Mouse (Mus musculus) layer of hippocampus, adult 8-10 months (tissue): ENCODE measurements around the gene Zfp658. TPM values are rescaled to one million over a fixed set of nuclear protein-coding genes. Genes with fewer than 3 reads are reported as not detected.
A peak's percentile ranks its signal among the peaks of the same experiment; 100 is the strongest.

Source experiments
- DNase-seq, 2 experiments: peaks; one replicate each; pipeline ENCODE4 v3.0.0; 2022; ENCODE audit warnings: low spot score in 2 of 2
- total RNA-seq, 4 experiments: library from RNA; stranded (reverse); gene quantifications; 2 replicates each; pipeline ENCODE4 v1.2.4; 2022

The Zfp658 gene
- total RNA-seq, result 1 to 10 TPM; 5.5 to 7.2 (median 6.4) TPM

- peak; percentile 87 for DNase-seq
Measured at GRCm38 (mm10) chr7:43562006-43562633, at the start of gene Zfp658. Gene Zfp658 (plus strand): TSS chr7:43562256.

DNA sequence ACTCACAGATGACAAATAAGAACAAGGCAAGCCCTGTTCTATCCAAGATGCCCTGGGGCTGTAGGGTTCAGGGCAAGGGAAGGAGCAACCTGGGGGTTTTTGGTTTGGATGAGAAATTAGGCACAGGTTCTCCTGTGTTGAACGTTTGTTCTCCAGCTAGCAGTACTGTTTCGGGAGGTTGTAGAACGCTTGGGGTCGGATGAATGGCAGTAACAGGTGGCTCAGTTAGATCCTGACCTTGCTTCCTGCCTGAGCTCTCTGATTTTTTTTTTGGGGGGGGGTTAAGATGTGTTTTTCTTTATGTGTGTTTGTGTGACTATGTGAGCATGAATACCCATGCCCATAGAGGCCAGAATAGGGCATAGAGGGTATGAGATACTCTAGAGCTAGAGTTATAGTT lies 49.5 kb upstream of the Zfp658 start:
- no peak for DNase-seq

- DNase-seq, result no peak
Measured at GRCm38 (mm10) chr7:43515076-43515475, 47.0 kb upstream of the Zfp658 start.

DNA sequence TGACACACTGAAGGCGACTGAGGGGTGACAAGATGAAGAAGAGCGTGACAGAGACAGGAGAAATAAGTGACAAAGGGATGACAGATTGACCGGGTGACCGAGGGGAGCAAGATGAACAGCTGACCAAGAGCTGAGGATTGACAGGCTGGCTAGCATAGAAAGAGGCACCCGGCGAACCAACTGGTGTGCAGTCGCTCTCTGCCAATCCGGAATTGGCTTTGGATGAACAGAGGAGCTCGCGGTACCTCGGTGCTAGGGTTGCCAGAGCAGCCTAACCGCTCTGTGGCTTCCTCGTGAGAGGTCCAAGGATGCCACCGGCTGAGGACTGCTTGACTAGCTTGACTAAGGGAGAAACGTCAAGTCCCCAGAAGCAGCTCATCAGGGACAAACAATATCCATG lies 43.7 kb upstream of the Zfp658 start:
- no peak for DNase-seq

- no peak for DNase-seq
Measured at GRCm38 (mm10) chr7:43522776-43523175, 39.3 kb upstream of the Zfp658 start.

DNA sequence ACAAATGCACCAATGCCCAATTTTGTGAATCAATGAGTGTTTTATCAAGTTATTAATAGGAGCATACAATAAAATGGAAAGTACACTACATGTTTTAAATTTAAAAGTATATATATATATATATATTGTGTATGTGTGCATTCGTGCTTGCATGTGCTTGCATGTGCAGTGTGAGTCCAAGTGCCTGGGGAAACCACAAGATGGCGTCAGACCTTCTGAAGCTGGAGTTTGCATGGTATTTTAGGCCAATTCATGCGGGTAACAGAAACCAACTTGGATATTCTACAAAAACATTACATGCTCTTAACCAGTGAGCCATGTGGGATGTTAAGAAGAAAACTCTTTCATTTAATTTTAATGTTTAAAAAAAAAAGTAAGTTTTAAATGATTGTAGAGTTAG lies 36.7 kb upstream of the Zfp658 start:
- no peak for DNase-seq

- no peak for DNase-seq
Measured at GRCm38 (mm10) chr7:43530216-43530785, 31.8 kb upstream of the Zfp658 start.

DNA sequence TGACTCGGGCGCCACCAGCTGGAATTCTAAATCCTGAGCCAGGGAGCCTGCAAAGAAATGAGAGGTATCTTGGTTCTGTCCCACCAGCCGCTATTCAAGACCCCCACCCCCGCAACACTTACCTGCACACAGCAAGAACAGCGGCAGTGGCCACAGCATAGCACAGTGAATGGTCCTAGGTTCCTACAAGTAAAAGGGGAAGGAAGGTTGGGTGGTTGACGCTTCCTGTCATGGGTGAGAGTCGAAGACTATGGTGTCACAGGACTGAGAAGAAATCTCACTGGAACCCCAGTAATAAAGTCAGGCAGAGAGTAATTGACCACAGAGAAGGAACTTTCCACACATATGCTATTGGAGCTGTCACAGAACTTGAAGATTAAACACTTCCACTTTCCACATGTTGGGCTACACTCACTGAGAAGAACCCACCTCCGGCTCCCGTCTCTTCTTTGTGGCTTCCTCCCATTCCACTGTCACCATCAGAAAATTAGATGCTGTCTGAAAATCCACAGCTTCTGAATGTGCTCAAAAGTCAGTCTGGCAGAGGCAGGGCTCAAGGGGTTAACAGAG lies 29.0 kb upstream of the Zfp658 start:
- DNase-seq, result no peak

DNA sequence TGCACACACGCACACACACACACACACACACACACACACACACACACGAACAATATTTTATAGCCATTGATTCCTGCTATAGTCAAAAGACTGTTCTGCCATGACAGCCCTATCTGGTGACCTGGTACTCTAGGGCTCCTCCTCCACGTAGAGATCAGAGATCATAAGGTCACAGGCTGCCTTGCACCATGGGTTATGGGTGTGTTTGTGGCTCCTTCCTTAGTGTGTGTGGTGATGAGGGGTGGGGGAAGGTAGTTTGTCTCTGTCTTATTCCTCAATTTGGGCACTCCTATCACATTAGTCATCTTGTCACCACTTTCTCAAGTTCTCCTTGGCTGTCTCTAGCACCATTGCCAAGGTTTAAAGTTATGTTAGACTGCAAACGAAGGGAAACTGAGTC lies 23.5 kb upstream of the Zfp658 start:
- no peak for DNase-seq

- no peak for DNase-seq
Measured at GRCm38 (mm10) chr7:43544225-43544977, 17.7 kb upstream of the Zfp658 start, which contains the start of gene Cd33. Gene Cd33 (minus strand): TSS chr7:43544428.

GRCm38 (mm10) chr7:43545656-43546545 lies 16.2 kb upstream of the Zfp658 start:
- DNase-seq, result no peak

DNA sequence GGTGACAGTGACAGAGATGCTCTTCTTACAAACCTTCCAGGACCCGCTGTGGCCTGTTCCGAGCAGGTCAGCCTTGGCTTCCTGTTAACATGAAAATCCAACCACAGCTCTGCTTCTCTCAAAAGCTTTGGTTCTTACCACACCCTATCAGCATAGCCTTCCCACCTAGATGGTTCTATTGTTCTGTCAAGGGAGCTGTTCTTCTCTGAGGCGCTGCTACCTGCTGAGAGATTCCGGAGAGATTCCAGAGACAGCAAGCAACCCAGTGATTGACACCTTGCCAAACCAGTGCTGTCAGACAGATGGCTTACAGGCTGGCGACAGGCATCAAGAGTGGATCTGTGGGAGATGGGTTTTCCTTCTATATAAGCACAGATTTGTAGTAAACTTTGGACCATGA lies 14.4 kb upstream of the Zfp658 start:
- peak in 1 of 2 experiments; percentile 47 for DNase-seq

DNA sequence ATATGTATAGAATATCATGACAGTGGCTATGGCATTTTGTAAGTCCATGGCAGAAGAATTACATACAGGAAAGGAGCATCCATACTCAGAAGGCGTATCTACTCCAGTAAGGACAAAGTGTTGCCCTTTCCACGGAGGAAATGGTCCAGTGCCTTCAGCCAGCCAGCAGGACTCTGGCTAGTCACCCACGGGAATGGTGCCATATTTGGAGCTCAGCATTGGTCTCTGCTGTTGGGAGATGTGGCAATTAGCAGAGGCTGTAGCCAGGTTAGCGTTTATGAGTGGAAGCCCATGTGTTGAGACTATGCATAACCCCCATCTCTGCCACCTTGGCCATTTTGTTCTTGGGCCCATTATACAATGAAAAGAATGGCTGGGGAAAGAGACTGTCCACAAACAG lies 13.8 kb upstream of the Zfp658 start:
- DNase-seq, result no peak

DNA sequence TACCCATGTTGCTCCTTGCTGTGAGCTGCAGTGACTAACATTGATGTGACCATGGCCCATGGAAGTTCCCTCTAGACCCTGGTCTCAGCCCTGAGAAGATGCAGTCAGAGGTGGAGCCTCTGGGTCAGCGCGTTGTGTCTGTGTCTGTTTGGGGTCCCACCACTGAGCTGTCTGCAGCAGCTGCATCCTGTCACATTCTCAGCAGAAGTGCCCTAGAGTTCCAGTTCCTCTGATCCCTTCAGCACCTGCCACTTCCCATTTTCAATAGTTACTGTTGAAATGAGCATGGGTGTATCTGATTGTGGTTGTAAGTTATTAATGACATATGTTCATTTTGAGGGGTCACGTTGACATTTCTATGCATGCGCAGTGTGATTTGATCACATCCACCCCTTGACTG lies 8.9 kb upstream of the Zfp658 start:
- DNase-seq, result no peak

DNA sequence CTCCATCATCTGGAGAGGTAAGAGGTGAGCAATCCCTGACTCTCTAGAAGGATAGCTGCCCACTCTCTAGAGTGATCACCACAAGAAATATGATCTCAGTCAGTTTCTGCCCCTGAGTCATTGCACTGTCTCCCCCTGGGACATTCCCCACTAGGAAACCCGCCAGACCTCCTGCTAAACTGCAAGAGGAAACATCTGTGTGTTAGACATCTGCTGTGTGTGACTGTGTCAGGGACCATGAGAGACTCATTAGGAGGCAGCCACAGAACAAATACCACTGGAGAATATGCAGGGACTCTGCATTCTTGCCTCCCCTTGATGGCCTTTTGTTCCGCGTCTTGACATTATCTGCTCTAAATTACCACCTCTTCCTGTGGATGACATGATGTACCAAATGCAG lies 7.5 kb upstream of the Zfp658 start:
- DNase-seq, result no peak

DNA sequence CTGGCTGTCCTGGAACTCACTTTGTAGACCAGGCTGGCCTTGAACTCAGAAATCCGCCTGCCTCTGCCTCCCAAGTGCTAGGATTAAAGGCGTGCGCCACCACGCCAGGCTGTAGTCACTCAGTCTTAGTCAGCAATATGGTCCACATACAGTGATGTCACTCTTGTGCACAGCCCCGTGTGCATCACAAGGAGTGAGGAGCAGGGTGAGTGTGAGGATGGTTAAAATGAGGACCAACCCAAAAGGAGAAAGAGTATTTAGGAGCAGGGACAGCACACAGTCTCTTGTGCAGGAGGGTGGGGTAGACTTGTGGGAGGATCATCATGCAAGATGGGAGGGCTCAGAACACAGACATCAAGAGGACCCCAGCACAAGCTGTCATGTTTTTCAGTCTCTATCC lies 6.7 kb upstream of the Zfp658 start:
- no peak for DNase-seq

GRCm38 (mm10) chr7:43556901-43557300 lies 5.2 kb upstream of the Zfp658 start:
- DNase-seq, result no peak

- DNase-seq, result no peak
Measured at GRCm38 (mm10) chr7:43562651-43563070, 605 bp downstream of the Zfp658 start.

DNA sequence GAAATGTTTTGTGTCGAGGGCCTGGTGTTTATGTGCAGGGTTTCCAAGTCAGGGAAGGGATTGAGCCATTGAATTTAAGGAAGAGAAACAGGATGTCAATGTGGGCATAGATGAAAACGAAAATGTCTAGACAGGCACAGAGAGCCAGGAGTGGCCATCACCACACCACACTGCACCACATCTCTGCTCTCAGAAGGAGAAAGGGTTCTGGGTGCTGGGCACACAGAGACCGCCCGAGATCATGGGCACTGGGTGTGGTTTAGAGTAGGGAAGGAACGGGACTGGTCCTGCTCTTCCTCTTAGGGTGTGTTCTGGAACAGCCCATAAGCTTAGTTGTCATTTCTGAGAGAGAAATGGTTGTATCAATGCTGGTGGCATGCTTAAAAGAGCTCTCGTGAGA lies 1.2 kb downstream of the Zfp658 start:
- DNase-seq, result no peak

DNA sequence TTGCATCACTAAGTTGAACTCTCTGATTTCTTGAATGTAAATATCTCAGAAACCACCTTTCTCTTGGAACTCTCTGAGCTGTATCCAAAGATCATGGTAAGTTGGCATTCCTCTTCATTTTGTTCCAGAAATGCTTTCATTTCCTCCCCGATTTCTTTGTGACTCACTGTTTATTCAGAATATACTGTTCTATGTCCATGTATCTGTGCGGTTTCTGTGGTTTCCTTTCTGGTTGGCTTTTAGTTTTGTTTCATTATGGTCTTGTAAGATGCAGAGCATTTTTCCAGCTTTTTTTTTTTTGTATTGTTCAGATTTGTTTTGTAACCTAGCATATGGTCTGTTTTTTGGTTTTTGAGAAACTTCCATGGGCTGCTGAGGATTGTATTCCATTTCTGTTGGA lies 9.2 kb downstream of the Zfp658 start:
- DNase-seq, result no peak

- DNase-seq, result peak; percentile 89 to 95
Measured at GRCm38 (mm10) chr7:43579440-43580171, 17.6 kb downstream of the Zfp658 start, which contains the start of gene Zfp719. Gene Zfp719 (plus strand): TSS chr7:43579610.
